Mouse (Mus musculus) ES-E14 (cell line): ENCODE measurements around the gene Lamc1.

Experiments
- CHD2 ChIP-seq: IDR thresholded peaks from 2 replicates; pipeline ENCODE4 v1.6.1; 2014; ENCODE audit warnings: mild to moderate bottlenecking, low read depth, low read length, inconsistent platforms
- HCFC1 ChIP-seq: IDR thresholded peaks from 2 replicates; pipeline ENCODE4 v1.6.1; 2012; ENCODE audit warnings: low read length, inconsistent platforms, borderline replicate concordance; ENCODE audit not compliant: insufficient read depth
- ZNF384 ChIP-seq: IDR thresholded peaks from 2 replicates; pipeline ENCODE4 v1.6.1; 2012; ENCODE audit warnings: low read depth, low read length, inconsistent platforms

- no peak for TF ChIP-seq HCFC1
- no peak for TF ChIP-seq ZNF384
- no peak for TF ChIP-seq CHD2
These were observed 58.9 kb downstream of the Lamc1 start for GRCm38 (mm10) chr1:153273657-153274056.
